Mouse (Mus musculus) skeletal muscle tissue, adult 2 months (tissue): Measurements from ENCODE around the gene Zbtb39.

Experiments used
- DNase-seq: peaks from one replicate; pipeline ENCODE4 v3.0.0-alpha.2; 2012; ENCODE audit warnings: low read depth, low spot score

Gene Zbtb39

DNA sequence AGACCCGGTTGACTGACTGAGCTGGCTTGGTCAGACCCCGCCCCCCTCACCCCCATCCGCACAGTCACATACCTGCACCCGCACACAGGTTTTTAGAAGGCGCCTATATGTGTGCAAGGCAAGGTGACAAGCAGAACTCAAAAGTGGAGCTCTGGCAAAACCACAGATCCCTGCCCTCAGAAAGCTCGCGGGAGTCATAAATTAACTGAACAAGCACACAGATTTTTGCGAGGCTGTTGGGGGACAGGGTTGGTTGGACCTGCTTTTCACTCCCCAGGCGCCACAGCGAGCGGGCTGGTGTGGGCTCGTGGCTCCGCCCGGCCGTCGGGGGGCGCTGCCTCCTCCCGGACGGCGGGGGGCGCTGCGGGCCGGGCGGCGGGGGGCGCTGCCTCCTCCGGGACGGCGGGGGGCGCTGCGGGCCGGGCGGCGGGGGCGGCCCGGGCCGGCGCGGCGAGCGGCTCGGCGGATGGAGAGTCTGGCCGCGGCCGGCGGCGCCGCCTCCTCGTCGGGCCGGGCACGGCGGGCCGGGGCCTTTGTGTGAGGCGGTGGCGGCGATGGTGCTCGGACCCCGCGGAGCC lies at the start of gene Zbtb39:
TSS of gene Zbtb39 (plus strand) at position 456 of the 578 bp plus-strand sequence.
- DNase-seq: peak; percentile 34

DNA sequence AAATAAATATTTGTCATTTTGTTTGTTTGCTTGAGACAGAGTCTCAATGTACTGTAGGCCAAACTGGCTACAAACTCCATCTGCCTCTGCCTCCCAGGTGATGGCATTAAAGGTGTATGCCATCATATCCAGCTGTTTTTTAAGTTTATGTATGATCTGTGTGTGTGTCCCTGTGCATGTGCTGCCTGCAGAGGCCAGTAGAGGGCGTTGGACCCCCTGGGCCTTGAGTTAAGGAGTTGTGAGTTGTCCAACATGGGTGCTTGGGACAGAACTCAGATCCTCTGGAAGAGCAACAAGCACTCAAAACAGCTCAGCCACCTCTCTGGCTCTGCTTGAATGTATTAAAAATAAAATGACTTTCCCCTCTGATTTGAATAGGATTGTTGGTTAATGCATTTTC lies 48.3 kb upstream of the Zbtb39 start:
- DNase-seq: no peak

DNA sequence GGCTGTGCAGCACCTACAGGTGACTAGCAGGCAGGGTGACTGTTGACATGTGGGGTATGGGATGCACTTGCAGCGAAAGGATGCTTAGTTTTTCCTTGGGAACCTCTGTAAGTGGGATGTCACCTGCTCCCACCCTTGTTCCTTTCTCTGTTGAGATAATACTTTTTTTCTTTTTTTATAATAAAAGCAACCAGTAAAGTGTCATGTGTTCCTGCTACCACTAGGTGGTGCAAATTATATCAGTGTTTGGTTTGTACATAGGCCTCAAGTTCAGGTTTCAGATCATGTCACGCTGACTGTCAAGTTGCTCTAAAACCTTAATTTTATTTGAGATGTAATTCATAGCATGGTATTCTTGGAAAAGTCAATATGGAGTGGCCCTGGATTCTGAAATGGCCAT lies 44.7 kb upstream of the Zbtb39 start:
- no peak for DNase-seq

DNA sequence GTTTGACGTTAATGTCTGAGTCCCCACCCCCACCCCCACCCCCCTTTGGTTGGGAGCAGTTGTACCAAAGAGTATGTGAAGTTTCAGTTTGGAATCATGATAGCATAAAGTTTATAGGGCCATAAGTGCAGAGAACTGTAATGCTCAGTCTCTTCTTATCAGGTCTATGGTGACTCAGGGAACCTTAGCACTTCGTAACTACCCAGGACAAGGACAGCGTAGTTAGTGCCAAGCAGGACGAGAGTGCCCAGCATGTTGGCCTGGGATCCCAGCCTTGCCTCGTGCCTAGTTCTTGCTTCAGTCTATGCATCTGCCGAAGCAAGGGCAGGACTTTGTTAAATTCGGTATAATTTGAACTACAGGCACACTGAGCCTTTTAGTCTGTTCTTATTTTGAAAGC lies 43.6 kb upstream of the Zbtb39 start:
- DNase-seq: no peak

DNA sequence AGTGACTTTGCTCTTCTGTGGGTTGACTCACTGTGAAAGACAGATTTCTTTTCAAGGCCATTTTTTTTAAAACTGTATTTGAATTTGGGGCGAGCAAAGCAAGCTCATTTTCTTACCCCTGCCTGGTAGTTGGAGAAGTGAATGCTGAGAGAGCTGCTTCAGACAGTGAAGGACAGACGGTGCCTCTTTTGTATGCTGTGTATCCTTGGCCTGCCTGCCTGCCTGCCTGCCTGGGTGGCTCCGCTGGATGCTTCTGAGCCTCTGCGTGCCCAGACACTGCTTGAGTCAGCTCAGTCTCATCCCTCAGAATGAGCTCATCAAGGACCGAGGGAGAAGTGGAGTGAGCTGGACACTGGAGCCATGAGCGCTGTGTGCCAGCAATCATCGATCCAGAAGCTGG lies 40.4 kb upstream of the Zbtb39 start:
- DNase-seq: no peak

DNA sequence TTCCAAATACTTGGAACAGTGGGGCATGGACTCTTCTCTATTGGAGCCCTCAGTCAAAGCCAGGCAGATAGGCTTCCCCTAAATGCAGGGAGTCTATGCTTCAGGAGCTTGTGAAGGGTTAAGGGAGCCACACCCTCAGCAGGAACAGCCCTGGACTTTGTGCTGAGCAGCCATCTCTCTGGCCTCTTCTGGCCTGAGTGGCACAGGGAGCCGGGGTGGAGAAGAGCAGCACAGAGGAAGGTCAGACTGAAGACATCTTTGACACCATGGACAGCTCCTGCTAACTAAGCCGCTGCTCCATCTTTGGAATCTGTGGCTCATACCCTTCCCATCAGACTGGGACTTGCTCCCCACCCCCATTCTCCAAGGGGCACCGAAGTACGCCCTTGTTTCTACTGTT lies 36.0 kb upstream of the Zbtb39 start:
- no peak for DNase-seq

DNA sequence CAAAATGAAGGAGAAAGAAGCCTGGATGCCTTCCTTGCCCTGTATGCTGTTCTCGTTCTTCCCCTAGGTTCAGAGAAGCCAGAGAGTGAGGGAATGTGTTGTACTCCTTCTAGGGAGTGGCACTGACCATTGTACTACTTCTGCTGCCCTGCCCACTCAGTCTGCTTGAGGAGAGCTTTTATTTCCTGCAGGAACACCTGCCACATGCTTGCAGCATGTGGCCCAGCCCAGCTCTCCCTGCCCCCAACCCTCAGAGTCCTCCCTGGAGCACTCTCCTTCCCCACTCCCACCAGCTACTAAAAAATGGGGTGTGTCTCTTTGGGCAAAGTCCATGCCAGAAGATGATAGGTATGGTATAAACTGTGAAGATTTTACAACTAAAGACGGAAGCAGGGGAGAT lies 35.0 kb upstream of the Zbtb39 start:
- no peak for DNase-seq

DNA sequence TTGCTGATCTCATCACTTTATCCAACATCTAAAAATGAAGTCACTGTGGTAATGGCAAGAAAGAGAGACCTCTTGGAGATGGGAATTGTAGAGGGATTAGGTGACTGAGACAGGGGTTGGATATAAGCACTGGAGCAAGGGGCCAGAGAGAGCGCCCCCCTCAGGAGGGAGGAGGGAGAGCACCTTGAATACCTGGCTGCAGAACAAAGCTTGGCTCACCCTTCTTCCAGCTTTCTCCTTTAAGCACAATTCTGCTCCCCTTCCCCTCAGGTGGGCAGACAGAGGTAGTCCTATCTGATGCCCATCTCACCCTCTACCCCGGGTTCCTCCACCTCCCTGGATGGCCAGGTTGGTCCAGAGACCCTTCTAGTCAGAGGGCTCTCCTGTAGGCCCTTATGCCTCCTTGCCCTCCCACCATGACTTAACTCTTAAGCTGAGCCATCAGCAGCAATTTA lies 34.5 kb upstream of the Zbtb39 start, which contains the start of gene Myo1a:
TSS of gene Myo1a (plus strand) at position 405 of the 455 bp plus-strand sequence.
- no peak for DNase-seq

DNA sequence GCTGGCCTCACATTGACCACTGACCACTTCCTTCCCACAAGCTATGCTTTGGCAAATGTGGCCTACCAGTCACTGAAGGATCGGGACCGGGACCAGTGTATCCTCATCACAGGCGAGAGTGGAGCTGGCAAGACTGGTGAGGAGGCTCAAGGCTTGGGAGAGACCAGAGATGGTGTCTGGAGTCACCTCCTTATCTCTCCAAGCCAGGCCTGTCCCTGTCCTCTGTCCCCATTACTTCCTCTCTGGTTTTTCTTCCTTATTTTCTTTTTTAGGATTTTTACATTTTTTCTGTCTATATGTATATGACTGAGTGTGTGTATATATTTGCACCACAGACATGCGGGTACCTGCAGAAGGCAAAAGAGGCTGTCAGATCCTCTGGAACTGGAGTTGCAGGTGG lies 33.6 kb upstream of the Zbtb39 start:
- no peak for DNase-seq

DNA sequence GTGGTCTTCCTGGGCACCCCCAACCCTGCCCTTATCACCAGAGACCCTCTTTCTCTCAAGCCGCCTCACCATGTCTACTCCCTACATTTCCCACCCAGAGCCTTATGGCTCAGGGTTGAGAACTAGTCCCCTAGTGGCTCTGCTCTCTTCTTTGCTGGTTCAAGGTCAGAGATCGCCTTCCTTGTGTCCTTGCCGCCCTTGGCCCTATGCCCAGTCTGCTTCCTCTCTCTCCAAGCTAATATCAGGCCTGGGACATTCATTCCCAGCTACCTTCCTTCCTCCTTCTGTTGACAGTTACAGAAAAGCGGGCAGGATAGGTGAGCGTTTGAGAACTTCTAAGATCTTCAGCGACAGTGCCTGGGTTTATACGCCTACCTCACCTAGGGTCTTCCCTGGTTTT lies 31.6 kb upstream of the Zbtb39 start:
- DNase-seq: no peak

DNA sequence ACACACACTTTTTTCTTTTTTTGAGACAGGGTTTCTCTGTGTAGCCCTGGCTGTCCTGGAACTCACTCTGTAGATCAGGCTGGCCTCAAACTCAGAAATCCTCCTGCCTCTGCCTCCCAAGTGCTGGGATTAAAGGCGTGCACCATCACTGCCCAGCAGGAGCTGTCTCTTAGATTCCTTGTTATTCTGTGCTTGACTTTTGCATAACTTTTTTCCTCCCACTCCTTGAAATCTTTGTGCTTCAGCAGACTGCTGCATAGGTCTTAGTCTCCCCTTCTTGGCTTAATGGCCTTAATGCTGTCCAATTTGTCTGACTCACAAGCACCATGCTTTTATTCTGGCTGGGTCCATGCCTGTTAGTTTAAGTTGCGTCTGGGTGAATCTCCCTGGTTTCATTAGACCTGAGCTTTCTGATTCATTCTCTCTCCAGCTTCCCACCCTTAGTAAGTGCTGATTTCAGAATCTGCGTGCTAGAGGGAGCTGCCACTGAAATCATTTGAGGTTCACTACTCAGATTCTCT lies 30.4 kb upstream of the Zbtb39 start:
- no peak for DNase-seq

DNA sequence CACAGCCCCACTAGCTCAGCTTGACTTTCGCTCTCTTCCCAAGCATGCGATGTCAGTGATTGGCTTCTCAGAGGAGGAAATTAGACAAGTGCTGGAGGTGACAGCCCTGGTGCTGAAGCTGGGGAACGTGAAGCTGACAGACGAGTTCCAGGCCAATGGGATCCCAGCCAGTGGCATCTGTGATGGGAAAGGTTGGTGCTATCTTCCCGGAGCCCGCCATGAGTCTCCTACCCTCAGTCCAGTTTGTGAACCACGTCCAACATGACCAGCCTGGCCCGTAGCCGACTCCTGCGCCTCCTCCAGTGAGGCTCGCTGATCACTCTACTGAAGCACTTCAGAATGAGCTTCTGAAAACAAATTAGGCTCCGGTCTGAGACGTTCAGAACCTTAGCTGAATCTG lies 29.0 kb upstream of the Zbtb39 start:
- DNase-seq: no peak

DNA sequence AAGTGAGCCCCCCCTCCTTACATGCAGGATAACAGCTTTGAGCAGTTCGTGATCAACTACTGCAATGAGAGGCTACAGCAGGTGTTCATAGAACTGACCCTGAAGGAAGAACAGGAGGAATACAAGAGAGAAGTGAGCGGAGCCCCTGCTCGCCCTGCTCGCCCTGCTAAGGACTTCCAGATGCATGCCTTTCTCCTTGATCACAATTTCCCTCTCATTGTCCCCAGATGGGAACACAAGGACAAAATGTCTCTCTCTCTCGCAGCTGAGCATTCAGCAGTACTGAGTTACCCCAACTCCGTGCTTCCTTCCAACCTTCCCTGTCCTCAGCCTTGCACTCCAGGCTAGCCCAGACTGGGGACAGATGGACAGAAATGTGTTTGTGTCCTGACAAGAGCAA lies 26.6 kb upstream of the Zbtb39 start:
- DNase-seq: no peak

DNA sequence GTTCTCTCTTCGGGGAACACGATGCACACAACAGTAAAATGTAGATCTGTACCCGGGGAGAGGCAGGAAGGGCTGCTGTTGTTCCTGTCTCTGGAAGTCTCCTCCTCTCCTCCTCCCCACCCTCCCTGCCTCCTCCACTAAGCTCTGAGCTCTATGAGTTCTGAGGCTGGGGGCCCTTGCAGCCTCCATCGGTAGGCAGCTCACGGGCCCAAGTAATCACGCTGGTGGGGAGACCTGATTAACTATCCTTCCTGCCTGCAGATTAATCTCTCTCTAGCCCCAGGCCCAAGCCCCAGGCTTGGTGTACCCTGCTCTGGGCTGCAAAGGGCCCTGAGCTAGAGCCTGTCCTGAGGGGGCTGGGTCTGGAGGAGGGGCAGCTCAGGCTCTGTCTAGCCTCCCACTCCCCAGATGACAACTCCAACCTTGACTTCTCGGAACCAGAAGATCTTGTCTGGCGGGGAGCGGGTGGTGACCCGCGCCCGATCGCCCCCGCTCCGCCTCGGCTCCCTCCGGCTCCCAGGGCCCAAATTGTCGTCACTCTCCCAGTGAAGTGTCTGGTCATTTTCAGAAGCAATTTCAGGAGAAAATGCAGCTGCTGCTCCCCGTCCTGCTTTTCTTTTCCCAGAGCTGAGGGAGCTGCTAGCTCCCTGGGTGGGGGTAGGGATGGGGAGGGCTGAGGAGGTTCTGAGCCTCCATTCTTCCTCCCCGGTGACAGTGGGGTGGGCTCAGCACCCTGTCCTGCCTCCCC lies 17.5 kb upstream of the Zbtb39 start:
- no peak for DNase-seq

DNA sequence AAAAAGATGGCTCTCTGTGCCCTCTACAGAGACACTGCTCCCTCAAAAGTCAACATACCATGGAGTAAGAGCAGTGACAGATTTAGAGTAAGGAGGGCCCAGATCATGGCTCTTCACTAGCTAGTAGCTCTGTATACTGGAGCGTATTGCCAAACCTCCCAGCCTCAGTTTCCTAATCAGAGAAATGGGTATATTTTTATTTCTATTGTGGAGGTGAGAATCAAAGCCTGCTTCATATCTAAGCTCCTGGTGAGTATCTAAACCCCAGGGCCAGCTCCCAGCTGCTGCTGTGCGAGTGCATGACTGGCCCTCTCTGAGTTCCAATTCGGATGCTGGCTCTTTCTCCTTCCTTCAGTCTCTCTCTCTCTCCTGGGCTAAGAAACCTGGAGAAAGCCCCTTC lies 15.2 kb upstream of the Zbtb39 start, which contains the start of gene Tac2:
TSS of gene Tac2 (plus strand) at position 301 of the 400 bp plus-strand sequence.
- no peak for DNase-seq

DNA sequence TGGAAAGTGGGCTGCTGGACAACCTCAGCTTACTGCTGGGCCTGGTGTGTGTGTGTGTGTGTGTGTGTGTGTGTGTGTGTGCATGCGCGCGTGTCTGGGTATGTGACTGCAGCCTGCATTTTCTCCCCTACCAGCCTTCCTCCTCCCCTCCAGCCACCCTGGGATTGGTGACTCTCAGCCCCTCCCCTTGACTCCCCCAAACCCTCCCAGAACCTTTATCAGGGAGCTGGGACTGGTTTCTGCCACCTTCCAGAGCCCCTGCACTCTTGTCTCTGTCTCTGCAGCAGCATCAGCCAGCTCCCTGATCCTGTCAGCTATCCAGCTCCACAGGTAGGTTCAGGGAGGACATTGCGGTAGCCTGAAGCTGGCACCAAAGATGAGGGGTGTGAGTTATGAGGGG lies 14.2 kb upstream of the Zbtb39 start:
- DNase-seq: no peak

DNA sequence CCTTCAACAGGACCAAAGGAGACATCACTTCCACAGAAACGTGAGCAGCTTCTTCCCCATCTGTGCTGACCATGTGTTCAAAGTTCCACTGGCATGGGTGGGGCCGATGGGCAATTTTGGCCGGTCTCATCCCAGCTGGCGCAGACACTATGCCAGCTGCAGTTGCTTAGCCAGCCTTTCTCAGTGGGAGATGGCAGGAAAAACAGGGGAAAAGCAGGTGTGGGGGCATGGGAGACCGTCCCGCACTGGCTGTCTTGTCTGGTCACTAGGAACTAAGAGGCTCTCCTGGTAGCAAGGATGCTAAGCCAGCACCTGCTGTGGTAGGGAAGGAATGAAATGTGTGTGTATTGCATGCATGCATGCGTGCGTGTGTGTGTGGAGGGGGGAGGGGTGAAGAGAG lies 10.9 kb upstream of the Zbtb39 start:
- no peak for DNase-seq

DNA sequence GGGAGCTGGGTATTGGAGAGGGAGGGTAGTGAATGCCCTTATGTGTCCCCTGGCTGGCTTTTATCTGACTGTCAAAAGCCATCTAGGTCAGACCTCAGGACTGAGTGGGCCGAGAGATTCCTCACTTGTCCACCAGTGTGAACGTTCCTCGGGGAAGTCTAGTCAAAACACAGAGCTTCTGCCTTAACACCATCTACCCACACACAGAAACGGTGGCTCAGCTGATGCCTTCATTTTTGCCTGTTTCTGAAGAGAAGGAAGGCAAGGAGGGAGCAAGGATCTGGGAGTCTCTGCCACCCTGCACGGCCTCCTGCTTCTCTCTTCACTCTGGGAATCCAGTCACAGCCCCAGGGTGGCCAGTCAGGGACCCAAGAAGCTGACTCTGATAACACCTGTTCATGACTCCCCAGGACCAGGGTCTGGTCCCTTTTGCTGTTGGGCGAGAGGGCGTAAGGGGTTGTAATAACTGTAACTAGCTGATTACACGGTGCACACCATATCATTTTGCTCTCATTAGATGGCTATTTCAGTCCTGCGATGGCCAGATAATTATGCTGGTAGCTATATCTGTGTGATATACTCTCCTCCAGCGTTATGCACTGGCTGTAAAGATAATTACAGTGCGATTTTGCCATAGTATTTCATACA lies 8.9 kb upstream of the Zbtb39 start:
- DNase-seq: no peak

DNA sequence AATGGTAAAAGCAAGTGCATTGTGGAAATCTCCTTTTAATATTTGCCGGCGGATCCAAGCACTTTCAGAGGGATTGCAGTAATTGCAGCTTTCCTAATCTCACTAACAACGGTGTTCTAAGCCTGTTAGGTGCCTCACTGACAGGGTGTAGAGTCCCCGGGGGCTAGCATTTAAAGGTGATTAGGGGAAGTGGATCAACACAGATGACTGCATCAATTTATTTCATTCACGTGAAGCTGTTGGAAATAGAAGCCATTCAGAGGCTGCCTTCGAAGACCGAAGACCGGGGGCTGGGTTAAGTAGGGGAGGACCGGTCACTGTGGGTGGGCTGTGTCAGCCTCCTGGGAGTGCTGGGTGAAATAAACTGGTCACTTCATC lies 8.4 kb upstream of the Zbtb39 start:
- no peak for DNase-seq

DNA sequence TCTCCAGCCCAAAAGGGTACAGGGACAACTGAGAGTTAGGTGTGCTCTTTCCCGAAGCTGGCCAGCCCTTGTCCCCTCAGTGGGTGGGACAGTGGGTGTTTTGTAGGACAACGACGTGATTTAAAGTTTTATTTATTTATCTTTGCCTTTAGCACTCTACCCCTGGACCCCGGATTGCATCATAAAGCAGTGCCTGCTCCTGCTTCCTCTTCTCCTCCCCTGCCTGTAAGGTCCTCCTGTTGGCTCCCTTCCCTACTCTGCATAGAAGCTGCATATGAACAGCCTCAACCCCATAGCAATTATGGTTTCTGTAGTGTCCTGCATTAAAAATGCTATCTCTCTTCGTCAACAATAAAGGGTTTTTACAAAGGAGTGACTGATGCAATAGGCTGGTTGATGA lies 7.9 kb upstream of the Zbtb39 start:
- DNase-seq: no peak

DNA sequence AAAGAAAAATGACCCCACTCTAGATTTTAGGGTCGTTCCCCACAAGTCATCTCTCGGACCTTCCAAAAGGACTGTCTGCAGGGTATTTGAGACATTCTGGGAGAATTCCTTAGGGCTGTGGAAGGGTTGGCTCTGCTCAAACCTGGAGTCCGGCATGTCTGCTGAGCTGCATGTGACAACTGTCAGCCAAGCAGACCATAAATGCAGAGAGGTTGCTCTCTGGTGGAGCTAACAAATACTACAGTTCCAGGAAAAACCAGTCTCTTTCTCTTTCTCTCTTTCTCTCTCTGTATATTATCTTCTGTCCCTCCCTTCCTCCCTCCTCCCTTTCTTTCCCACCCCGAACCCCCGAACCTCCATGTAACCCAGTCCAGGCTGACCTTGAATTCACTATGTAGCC lies 4.9 kb upstream of the Zbtb39 start:
- no peak for DNase-seq

DNA sequence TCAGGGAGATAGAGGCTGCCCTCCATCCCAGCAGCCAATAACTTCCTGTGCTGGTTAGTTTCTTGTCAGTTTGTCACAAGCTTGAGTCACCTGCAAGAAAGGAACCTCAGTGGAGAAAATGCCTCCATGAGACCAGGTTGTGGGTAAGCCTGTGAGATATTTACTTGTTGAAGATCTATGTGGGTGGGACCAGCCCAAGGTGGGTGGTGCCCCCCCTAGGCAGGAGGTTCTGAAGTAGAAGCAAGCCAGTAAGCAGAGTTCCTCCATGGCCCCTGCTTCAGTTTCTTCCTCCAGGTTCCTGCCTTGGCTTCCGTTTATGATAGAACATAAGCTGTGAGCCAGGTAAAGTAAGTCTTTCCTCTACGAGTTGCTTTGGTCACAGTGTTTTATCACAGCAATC lies 3.1 kb upstream of the Zbtb39 start:
- no peak for DNase-seq

DNA sequence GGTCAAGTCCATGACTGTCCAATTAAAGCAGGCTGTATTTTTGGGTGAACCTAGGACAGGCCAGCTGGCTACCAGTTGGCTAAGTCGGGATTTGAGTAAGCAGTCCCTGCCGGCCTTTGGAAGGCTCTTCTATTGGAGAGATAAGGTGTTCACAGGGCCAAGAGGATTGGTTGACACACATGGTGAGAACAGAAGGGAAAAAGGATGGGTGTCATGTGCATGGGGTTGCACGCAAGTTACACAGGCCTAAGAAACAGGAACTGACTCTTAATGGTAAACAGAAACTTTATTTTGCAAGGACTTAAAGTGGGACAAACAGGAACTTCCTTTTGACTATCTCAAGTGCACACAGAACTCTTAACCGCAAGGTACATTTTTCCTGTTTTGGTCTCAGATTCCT lies 2.4 kb upstream of the Zbtb39 start:
- peak; percentile 13 for DNase-seq
